Mouse (Mus musculus) lung, adult 2 months (tissue): ENCODE results near the gene Parp11. TPM values are rescaled to one million over a fixed set of nuclear protein-coding genes. Genes with fewer than 3 reads are reported as not detected.
A peak's percentile ranks its signal among the peaks of the same experiment; 100 is the strongest.

Source experiments
- DNase-seq: peaks from one replicate; pipeline ENCODE4 v3.0.0; 2022
- H3K4me1 ChIP-seq: fragments of 200-500 bp; 2 replicates; pipeline ENCODE4 v1.6.1; 2011; ENCODE audit warnings: low read length; ENCODE audit not compliant: control insufficient read depth, insufficient read depth
- H3K4me3 ChIP-seq: fragments of 200-500 bp; replicated peaks from 2 replicates; pipeline ENCODE3; 2011; ENCODE audit warnings: low read depth, mild to moderate bottlenecking, control low read depth, low read length; ENCODE audit errors: extremely low read depth
- CTCF ChIP-seq: fragments of 200-500 bp; IDR thresholded peaks from 2 replicates; pipeline ENCODE4 v1.5.1; 2011; ENCODE audit warnings: mild to moderate bottlenecking, low read length, control low read depth; ENCODE audit not compliant: insufficient read depth
- POLR2A ChIP-seq: fragments of 200-500 bp; IDR thresholded peaks from 2 replicates; pipeline ENCODE4 v1.6.1; 2011; ENCODE audit warnings: low read depth, mild to moderate bottlenecking, control low read depth, low read length, borderline replicate concordance; ENCODE audit errors: extremely low read depth
- WGBS: fragments of 180-500 bp; shearing (Covaris S2); methylation state at CpG from one replicate; pipeline ENCODE4 v1.1.7; 2018; 5-methylcytosine and 5-hydroxymethylcytosine counted together
- polyA plus RNA-seq: library from polyadenylated mRNA; depleted of rRNA; stranded (reverse); fragments of >200 nt; gene quantifications from 2 replicates; pipeline ENCODE4 v1.2.3, GENCODE M21; 2012; rRNA removed

Gene Parp11
- 6.5 and 10.2 TPM in 2 replicates for polyA plus RNA-seq

- peak within 1 kb of the TSS; percentile 80 for H3K4me3 ChIP-seq
Observed at GRCm38 (mm10) chr6:127446436-127446890, at the start of gene Parp11. Gene Parp11, plus strand, starts transcription at chr6:127446840.

GRCm38 (mm10) chr6:127398073-127398472 is 48.6 kb upstream of the Parp11 start:
- H3K4me1 ChIP-seq = no peaks in the 10 kb centered on the region; the same call in 1 of the 2 replicates
- no peak overlapping the region for H3K4me3 ChIP-seq
- no peak for TF ChIP-seq CTCF
- TF ChIP-seq POLR2A = no peak
- DNase-seq = no peak
- WGBS = 22% methylated on average over 2 of the region's 2 CpGs

More at GRCm38 (mm10) chr6:127446436-127446890, at the start of gene Parp11:
- DNase-seq = peak; percentile 62
- peaks cover 11% of the 10 kb centered on the region for H3K4me1 ChIP-seq
- WGBS = 5% methylated on average over 8 of the region's 8 CpGs
- no peak for TF ChIP-seq POLR2A
- TF ChIP-seq CTCF = peak; percentile 74

- Histone ChIP-seq H3K4me1 (no peaks in the 10 kb centered on the region), H3K4me3 (no peak overlapping the region)
- WGBS = 43% methylated on average over 3 of the region's 3 CpGs
- DNase-seq = no peak
- TF ChIP-seq CTCF (no peak), POLR2A (no peak)
Observed at GRCm38 (mm10) chr6:127401419-127401818, 45.2 kb upstream of the Parp11 start.

GRCm38 (mm10) chr6:127404070-127404810 is 42.4 kb upstream of the Parp11 start:
- Histone ChIP-seq H3K4me1 (no peaks in the 10 kb centered on the region), H3K4me3 (no peak overlapping the region)
- 41% methylated on average over 13 of the region's 13 CpGs for WGBS
- DNase-seq = no peak
- TF ChIP-seq CTCF (no peak), POLR2A (no peak)

GRCm38 (mm10) chr6:127405682-127406081 is 41.0 kb upstream of the Parp11 start:
- Histone ChIP-seq H3K4me3 (no peak overlapping the region), H3K4me1 (no peaks in the 10 kb centered on the region)
- no peak for DNase-seq
- WGBS = 84% methylated on average over 7 of the region's 7 CpGs
- no peak for TF ChIP-seq CTCF
- TF ChIP-seq POLR2A = no peak

GRCm38 (mm10) chr6:127407742-127408141 is 38.9 kb upstream of the Parp11 start:
- H3K4me3 ChIP-seq = no peak overlapping the region
- no peaks in the 10 kb centered on the region for H3K4me1 ChIP-seq
- no peak for TF ChIP-seq CTCF
- no peak for TF ChIP-seq POLR2A
- 17% methylated on average over 4 of the region's 4 CpGs for WGBS
- DNase-seq = no peak

GRCm38 (mm10) chr6:127417525-127418184 is 29.0 kb upstream of the Parp11 start:
- TF ChIP-seq POLR2A = no peak
- TF ChIP-seq CTCF = no peak
- Histone ChIP-seq H3K4me1 (no peaks in the 10 kb centered on the region), H3K4me3 (no peak overlapping the region)
- 68% methylated on average over 12 of the region's 12 CpGs for WGBS
- DNase-seq = no peak

GRCm38 (mm10) chr6:127418322-127418721 is 28.3 kb upstream of the Parp11 start:
- 77% methylated on average over 2 of the region's 2 CpGs for WGBS
- TF ChIP-seq POLR2A (no peak), CTCF (no peak)

GRCm38 (mm10) chr6:127420115-127420514 is 26.5 kb upstream of the Parp11 start:
- no peak for TF ChIP-seq CTCF
- no peak for TF ChIP-seq POLR2A
- Histone ChIP-seq H3K4me3 (no peak overlapping the region), H3K4me1 (no peaks in the 10 kb centered on the region)
- 58% methylated on average over 2 of the region's 2 CpGs for WGBS
- no peak for DNase-seq

More at GRCm38 (mm10) chr6:127418322-127418721, 28.3 kb upstream of the Parp11 start:
- no peak overlapping the region for H3K4me3 ChIP-seq
- no peaks in the 10 kb centered on the region for H3K4me1 ChIP-seq
- DNase-seq = no peak

- no peak for TF ChIP-seq POLR2A
- no peak for TF ChIP-seq CTCF
- no peaks in the 10 kb centered on the region for H3K4me1 ChIP-seq
- no peak for DNase-seq
Observed at GRCm38 (mm10) chr6:127425095-127425494, 21.5 kb upstream of the Parp11 start.

More at GRCm38 (mm10) chr6:127425095-127425494, 21.5 kb upstream of the Parp11 start:
- no peak overlapping the region for H3K4me3 ChIP-seq
- WGBS = 77% methylated on average over 5 of the region's 5 CpGs
